Mouse (Mus musculus): Measurements from ENCODE around the gene Mxra7. TPM values are rescaled to one million over a fixed set of nuclear protein-coding genes. Genes with fewer than 3 reads are reported as not detected.

Gene Mxra7
- polyA plus RNA-seq, 1 experiment from 2014 or later, result 10.7 TPM

DNA sequence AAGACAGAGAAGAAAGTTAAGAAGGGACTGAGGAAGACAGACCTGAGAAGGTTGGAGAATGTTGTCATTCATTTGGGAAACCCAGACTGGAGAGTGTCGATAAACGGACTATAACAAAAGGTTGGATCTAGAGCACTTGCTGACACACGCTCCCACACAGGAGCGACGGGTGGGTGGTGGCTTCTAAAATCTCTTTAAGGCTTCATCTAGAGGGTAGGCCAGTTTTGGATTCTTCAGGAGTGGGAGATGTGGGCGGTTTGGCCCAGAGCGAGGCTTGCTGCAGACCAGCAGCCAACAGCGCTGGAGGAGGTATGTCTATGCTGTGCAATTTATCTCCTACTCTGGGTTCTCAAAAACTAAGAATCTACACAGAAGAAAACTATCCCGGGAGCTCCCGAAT lies 5.2 kb downstream of the Mxra7 start:
- Histone ChIP-seq H3K4me1 (peaks cover 13% of the 10 kb centered on the region), H3K4me3 (no peak overlapping the region), H3K9ac (replicated peaks) (no peak overlapping the region), H3K9me3 (no peaks in the 10 kb centered on the region), H3K27me3 (no peaks in the 10 kb centered on the region), H3K4me2 (replicated peaks) (no peak overlapping the region), H3K36me3 (no peaks in the 10 kb centered on the region), H3K27ac (replicated peaks) (no peak overlapping the region)
- 89% methylated on average over 10 of the region's 10 CpGs for WGBS
- ATAC-seq (replicated peaks), result no peak

DNA sequence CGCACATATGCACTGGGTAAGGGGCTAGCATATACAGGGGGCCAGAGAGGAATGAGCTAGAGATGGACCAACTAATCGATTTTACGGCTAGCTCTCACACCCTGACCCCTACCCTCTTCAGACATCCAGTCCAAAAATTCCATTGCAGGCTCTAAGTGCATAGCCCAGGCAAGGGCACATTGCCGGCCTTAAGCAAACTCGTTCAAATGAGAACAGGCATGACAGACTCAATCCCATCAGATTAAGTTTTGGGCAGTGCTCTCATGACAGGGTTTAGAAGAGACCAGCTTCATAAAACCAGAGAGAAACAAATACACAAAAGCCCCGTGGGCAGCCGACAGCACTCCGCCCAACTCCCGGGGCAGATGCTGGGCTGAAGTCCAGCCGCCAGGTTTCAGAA lies 5.6 kb downstream of the Mxra7 start:
- H3K36me3 ChIP-seq, result no peaks in the 10 kb centered on the region
- 66% methylated on average over 10 of the region's 10 CpGs for WGBS

DNA sequence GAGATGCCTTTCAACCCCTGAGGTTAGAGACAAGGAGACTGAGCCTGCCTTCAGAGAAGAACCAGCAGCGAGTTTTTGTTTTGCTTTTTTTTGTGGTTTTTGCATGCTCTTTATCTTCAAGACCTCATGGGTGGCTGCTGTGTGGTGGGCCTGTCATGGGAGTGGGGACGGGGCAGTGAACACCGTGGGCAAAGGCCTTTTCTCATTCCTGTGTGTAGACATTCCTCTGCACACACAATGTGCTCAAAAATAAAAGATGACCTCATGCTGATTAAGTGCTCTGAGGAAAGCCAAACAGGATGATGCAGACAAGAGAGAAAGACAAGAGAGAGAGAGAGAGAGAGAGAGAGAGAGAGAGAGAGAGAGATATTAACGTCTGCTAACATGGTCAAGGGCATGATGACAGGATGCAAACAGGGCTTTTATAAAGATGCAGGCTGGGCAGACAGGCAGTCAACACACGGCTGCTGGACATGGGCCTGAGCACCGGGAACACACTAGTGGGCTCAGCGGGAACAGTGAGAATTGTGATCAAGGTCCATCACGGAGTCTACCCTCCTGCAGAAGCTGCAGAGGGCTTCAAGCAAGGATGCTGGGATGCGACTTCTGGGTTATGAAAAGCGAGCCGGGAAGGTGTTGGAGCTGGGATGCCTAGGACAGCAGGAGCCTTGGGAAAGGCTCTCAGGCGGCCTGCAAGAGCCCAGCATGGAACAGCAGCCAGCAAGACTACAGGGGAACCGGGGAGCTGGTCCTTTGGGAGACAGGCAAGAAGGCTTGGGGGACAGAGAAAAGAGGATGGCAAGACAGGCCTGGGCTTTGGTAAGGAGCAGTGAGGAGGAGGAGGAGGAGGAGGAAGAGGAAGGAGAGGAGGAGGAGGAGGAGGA lies 6.5 kb downstream of the Mxra7 start:
- H3K9me3 ChIP-seq, result no peaks in the 10 kb centered on the region
- no peak overlapping the region for H3K4me2 ChIP-seq (replicated peaks)
- no peak overlapping the region for H3K27ac ChIP-seq (replicated peaks)
- no peaks in the 10 kb centered on the region for H3K27me3 ChIP-seq
- 48% methylated on average over 13 of the region's 13 CpGs for WGBS
- H3K9ac ChIP-seq (replicated peaks), result no peak overlapping the region
- no peak for ATAC-seq (replicated peaks)
- no peaks in the 10 kb centered on the region for H3K36me3 ChIP-seq
- 0 out of 2 replicates have a peak, but pooled peaks cover 4% of the 10 kb centered on the region for H3K4me1 ChIP-seq
- no peak overlapping the region for H3K4me3 ChIP-seq

More for the DNA sequence above, 5.6 kb downstream of the Mxra7 start:
- no peak overlapping the region for H3K27ac ChIP-seq (replicated peaks)
- no peaks in the 10 kb centered on the region for H3K9me3 ChIP-seq
- H3K4me3 ChIP-seq, result no peak overlapping the region
- no peak overlapping the region for H3K4me2 ChIP-seq (replicated peaks)
- ATAC-seq (replicated peaks), result no peak
- H3K4me1 ChIP-seq, result peaks cover 9% of the 10 kb centered on the region; the same call in 1 of the 2 replicates
- no peaks in the 10 kb centered on the region for H3K27me3 ChIP-seq
- H3K9ac ChIP-seq (replicated peaks), result no peak overlapping the region

DNA sequence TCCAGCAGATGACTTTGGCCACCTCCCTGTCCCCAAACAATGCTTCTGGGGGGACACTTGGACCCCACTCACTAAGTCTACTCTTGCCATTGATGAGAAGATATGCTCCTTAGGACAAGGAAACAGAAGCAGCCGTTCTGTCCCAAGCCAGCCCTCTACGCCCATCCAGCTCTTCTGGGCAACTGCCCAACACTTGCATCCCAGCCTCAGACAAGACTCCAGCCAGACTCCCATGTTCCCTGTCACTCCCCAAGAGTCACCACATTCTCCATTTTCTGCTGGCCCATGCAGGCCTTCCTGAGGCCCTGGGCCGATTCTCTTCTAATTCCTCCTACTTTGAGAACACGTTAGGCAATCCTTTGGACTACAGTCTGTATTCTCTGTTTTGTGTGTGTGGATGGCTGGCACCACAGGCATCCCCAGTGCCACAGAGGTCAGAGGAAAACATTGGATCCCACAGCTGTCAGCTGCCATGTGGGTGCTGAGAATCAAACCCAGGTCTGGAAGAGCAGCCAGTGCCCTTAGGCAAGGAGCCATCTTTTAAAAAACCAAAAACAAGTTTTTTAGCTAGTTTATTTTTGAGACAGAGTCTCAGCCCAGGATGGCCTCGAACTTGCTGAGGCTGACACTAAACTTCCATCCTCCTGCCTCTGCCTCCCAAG lies 7.8 kb downstream of the Mxra7 start:
- Histone ChIP-seq H3K27me3 (no peaks in the 10 kb centered on the region), H3K4me3 (no peak overlapping the region), H3K36me3 (no peaks in the 10 kb centered on the region), H3K9ac (replicated peaks) (no peak overlapping the region), H3K27ac (replicated peaks) (no peak overlapping the region), H3K4me2 (replicated peaks) (no peak overlapping the region), H3K4me1 (peaks cover 7% of the 10 kb centered on the region; the same call in 1 of the 2 replicates), H3K9me3 (no peaks in the 10 kb centered on the region)
- no peak for ATAC-seq (replicated peaks)
- 87% methylated on average over 5 of the region's 5 CpGs for WGBS

DNA sequence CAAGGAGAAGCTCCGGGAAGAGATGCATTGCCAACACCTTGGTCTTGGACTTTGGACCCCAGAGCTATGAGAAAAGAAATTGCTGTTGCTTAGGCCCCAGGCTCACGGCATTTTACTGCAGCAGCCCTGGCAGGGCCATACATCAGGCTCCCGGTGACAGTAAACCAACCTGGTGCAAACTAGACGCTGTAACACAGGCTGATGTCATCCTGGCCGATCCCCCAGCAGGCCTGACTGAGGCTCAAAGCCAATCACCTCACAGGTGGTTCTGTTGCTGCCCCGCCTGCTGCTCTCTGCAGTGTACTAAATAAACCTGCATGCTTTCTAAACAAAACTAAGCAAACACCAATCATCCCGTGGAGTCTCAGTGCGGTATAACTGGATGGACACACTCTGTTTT lies 9.1 kb downstream of the Mxra7 start:
- Histone ChIP-seq H3K9ac (replicated peaks) (no peak overlapping the region), H3K9me3 (no peaks in the 10 kb centered on the region), H3K4me1 (peaks cover 20% of the 10 kb centered on the region), H3K4me3 (no peak overlapping the region), H3K27me3 (no peaks in the 10 kb centered on the region), H3K27ac (replicated peaks) (no peak overlapping the region), H3K36me3 (no peaks in the 10 kb centered on the region), H3K4me2 (replicated peaks) (no peak overlapping the region)
- ATAC-seq (replicated peaks), result no peak
- WGBS, result 71% methylated on average over 8 of the region's 8 CpGs

DNA sequence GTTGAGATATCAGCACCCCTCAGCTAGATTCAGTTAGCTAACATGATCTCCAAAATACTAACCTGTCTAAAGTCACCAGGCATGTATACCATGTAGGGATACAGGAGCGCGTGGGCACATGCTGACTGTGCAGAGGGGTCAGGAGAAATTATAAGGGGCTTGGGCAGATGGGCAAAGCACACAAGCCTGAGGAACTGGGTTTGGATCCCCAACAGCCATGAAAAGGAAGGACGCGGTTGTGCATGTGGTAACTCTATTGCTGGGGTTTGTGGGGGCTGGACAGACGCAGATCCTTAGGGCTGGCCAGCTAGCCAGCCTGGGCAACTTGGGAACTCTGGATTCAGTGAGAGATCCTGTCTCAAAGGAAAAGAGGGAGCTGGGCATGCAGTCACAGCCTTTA lies 10.3 kb downstream of the Mxra7 start:
- H3K9ac ChIP-seq (replicated peaks), result no peak overlapping the region
- no peaks in the 10 kb centered on the region for H3K9me3 ChIP-seq
- 95% methylated on average over 5 of the region's 5 CpGs for WGBS
- no peak overlapping the region for H3K4me3 ChIP-seq
- no peak for ATAC-seq (replicated peaks)
- H3K27me3 ChIP-seq, result no peaks in the 10 kb centered on the region
- H3K4me1 ChIP-seq, result peaks cover 32% of the 10 kb centered on the region
- no peak overlapping the region for H3K4me2 ChIP-seq (replicated peaks)
- no peaks in the 10 kb centered on the region for H3K36me3 ChIP-seq
- H3K27ac ChIP-seq (replicated peaks), result no peak overlapping the region

DNA sequence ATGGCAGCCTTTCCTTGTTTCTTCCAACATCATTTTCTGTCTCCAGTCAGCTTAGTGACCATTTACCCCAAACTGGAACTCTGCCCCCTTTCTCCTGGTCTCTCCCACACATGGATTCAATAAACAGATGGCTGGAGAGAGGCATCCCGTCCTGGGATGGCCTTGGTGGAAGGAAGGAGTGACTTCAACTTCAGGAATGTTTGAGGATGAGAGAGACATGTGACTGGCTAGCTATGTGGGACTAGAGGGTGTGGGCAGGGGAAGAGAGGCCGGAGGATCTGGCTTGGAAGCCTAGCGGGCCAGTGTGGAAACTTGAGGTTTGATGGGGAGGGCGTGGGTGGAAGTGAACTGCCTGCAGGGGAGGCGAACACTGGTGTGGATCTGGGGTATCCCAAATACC lies 11.1 kb downstream of the Mxra7 start:
- H3K36me3 ChIP-seq, result no peaks in the 10 kb centered on the region
- peaks cover 38% of the 10 kb centered on the region for H3K4me1 ChIP-seq
- 94% methylated on average over 5 of the region's 5 CpGs for WGBS
- H3K4me2 ChIP-seq (replicated peaks), result no peak overlapping the region
- no peak overlapping the region for H3K9ac ChIP-seq (replicated peaks)
- ATAC-seq (replicated peaks), result no peak
- H3K4me3 ChIP-seq, result no peak overlapping the region
- H3K27ac ChIP-seq (replicated peaks), result no peak overlapping the region
- no peaks in the 10 kb centered on the region for H3K9me3 ChIP-seq
- no peaks in the 10 kb centered on the region for H3K27me3 ChIP-seq

DNA sequence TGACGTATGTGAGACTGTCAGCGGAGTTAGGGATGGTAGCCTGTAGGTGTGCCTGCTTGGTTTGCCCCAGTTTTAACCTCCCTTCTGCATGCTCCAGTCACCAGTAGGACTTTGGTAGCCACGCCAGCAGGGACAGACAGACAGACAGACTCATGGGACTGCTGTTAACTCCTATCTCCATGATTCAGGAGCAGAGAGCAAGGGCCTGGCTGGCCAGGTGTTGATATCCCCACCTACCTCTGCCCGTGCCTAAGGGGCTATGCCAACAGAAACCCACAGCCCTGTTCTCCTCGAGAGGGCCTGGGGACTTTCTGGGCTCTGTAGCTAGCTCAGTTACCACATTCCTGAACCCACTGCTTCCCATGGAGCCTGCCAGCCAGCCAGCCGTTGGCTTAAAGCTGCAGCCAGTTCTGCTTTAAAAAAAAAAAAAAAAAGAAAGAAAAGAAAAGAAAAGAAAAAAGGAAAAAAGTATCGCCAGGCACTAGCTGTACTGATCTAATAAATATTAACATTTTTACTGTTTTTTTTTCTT lies 12.9 kb downstream of the Mxra7 start:
- no peaks in the 10 kb centered on the region for H3K9me3 ChIP-seq
- no peak overlapping the region for H3K9ac ChIP-seq (replicated peaks)
- no peaks in the 10 kb centered on the region for H3K36me3 ChIP-seq
- no peaks in the 10 kb centered on the region for H3K27me3 ChIP-seq
- H3K4me1 ChIP-seq, result peaks cover 50% of the 10 kb centered on the region
- H3K27ac ChIP-seq (replicated peaks), result peak overlapping the region; percentile 51
- 28% methylated on average over 7 of the region's 7 CpGs for WGBS
- no peak for ATAC-seq (replicated peaks)
- no peak overlapping the region for H3K4me2 ChIP-seq (replicated peaks)
- no peak overlapping the region for H3K4me3 ChIP-seq

DNA sequence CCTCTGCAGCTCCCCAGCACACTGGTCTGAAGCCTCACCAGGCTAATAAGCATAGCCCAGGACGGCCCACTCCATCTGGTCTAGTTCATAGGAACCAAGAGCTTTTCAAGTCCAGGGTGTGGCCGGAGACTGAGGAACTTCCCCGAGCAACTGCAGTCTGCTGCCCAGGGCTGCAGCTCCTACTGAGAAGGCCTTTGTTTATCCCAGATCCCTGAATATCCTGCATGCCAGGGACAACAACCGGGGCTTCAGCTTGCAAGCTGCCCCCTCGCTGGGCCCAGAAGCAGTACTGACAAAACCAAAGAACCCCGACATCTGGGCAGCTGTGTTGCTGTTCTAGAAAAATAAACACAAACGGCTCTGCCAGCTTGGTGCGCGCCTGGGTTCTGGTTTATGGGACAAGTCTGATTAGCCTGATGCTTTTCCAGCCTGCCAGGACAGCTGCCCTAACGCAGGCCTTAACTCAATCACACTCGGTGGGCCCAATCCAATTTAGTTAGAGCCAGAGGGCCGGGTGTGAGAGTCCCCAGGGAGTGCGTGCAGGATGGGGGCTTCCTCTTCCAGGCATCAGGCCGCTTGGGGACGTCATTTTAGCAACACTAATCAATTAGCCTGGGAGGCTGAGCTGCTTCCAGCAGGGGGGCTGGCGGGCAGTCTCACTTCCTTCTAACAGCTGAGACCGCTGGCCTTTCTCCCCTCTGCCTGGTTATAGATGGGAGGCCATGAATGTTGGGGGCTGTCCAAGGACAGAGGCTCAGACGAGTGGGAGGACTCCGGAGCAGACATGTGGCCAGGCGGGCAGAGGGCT lies 13.6 kb downstream of the Mxra7 start:
- H3K36me3 ChIP-seq, result no peaks in the 10 kb centered on the region
- WGBS, result 6% methylated on average over 20 of the region's 20 CpGs
- no peak overlapping the region for H3K4me3 ChIP-seq
- H3K9me3 ChIP-seq, result no peaks in the 10 kb centered on the region
- H3K27me3 ChIP-seq, result no peaks in the 10 kb centered on the region
- no peak for ATAC-seq (replicated peaks)
- no peak overlapping the region for H3K4me2 ChIP-seq (replicated peaks)
- H3K9ac ChIP-seq (replicated peaks), result no peak overlapping the region; the same call in 1 of the 2 replicates
- H3K4me1 ChIP-seq, result peaks cover 50% of the 10 kb centered on the region
- peak overlapping the region; percentile 51 for H3K27ac ChIP-seq (replicated peaks)

DNA sequence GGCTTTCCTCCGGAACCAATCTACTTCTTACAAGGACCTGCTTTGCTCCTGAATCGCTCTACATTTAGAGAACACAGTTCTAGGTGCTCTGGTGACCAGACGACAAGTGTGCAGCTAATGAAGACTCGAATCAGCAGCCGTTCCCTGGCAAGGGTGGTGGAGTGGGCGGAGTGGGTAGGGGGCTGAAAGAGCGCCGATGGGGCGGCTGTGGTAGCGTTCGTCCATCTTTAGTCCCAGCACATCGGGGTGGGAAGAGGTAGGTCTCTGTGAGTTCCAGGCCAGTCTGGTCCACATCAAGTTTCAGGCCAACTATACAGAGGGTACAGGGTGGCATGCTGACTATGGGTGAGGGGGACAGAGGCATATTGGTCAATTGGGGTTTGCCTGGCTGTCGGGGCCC lies 14.2 kb downstream of the Mxra7 start:
- 67% methylated on average over 13 of the region's 13 CpGs for WGBS
- no peak overlapping the region for H3K4me2 ChIP-seq (replicated peaks)
- no peak for ATAC-seq (replicated peaks)
- H3K4me1 ChIP-seq, result peaks cover 50% of the 10 kb centered on the region
- peak overlapping the region; percentile 51 for H3K27ac ChIP-seq (replicated peaks)
- no peaks in the 10 kb centered on the region for H3K9me3 ChIP-seq
- no peaks in the 10 kb centered on the region for H3K36me3 ChIP-seq
- no peak overlapping the region; the same call in 1 of the 2 replicates for H3K9ac ChIP-seq (replicated peaks)
- H3K4me3 ChIP-seq, result no peak overlapping the region
- no peaks in the 10 kb centered on the region for H3K27me3 ChIP-seq

DNA sequence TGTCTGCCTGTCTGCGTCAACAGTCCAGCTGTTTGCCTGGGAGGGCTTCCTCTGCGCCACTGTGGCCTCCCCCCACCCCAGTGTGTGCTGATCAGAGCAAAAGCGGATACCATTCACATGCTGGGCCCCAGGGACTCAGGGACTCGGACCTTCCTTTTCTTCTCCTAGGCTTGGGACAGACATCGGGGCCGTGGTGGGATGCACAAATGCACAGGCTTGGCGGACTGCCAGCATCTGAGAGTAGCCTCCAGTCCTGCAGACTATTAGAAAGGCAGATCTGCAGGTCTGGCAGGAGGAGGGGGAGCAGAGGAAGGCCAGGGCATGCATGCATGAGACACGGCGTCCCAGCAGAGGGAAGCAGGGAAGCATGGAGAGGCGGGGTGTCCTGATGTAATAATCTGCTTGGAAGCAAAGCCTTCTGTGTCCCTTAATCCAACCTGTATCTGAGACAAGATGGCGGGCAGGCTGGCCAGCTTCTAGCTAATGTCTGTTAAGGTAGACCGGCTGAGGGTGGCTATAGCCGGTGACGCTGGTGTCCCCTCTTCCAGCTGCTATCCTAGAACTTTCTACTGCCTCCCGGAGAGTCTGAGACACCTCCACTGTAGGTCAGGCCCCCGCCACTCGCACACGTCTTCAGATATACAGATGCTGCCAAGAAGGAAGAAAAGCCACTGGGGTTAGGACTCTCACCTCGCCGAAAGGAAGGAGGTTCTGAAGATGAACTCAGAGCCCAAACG lies 14.9 kb downstream of the Mxra7 start:
- no peaks in the 10 kb centered on the region for H3K36me3 ChIP-seq
- no peak overlapping the region for H3K9ac ChIP-seq (replicated peaks)
- ATAC-seq (replicated peaks), result no peak
- H3K4me2 ChIP-seq (replicated peaks), result no peak overlapping the region
- H3K27me3 ChIP-seq, result no peaks in the 10 kb centered on the region
- WGBS, result 42% methylated on average over 21 of the region's 21 CpGs
- H3K27ac ChIP-seq (replicated peaks), result peak overlapping the region; percentile 51; the same call in 1 of the 2 replicates
- peaks cover 57% of the 10 kb centered on the region for H3K4me1 ChIP-seq
- H3K4me3 ChIP-seq, result no peak overlapping the region
- no peaks in the 10 kb centered on the region for H3K9me3 ChIP-seq
